Mouse (Mus musculus): ENCODE measurements at regions not wholly inside any gene's neighbourhood (a gene's known extent, or its start where the extent isn't known, plus 50 kb on each side); places are given as distances from the start of the nearest gene placed in this dataset.

DNA sequence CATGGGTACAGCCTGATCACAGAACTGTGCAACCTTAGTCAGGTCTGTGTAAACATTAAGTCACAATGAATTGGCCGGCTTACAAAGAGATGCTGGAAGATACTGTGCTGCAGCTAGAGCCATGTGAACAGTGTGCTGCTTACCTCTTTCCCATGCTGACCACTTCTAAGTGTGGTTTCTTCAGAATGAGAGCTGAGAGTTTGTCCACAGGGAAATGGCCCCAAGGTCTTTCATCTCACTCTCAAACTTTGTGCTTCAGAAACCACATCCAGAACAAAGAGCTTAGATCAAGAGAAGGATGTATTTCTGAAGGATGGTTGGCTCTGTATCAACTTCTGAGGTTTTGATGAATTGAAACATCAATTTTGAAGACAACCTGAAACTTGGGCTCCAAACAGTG is 165.7 kb downstream of the Lrrc3b start:
- peak; percentile 29 for DNase-seq (ENCODE audit: low read depth, low spot score)

DNA sequence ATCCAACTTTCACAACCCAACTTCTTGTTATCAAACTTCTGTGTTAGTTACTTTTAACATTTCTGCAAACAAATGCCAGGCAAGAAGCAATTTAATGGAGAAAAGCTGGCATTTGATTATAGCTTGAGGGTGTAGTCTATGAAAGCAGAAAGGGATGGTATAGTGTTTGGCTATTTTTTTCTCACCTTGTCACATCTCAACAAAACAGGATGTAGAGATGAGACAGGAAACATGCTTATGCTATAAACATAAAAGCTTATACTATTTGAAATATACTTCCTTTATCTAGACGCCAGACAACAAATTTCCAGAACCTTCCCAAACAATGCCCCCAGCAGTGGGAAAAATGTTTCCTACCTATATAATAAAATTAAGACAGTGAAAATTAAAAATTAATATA is 166.4 kb downstream of the Lrrc3b start:
- peak; percentile 21 for DNase-seq (ENCODE audit: low read depth, low spot score)

GRCm38 (mm10) chr14:15266287-15266686 is 172.5 kb downstream of the Lrrc3b start:
- DNase-seq (ENCODE audit: low read depth, low spot score), result peak; percentile 74

GRCm38 (mm10) chr14:15262996-15263395 is 175.8 kb downstream of the Lrrc3b start:
- DNase-seq (ENCODE audit: low read depth, low spot score), result no peak

- no peak for DNase-seq (ENCODE audit: low read depth, low spot score)
Measured at GRCm38 (mm10) chr14:15255729-15256128, 183.1 kb downstream of the Lrrc3b start.

GRCm38 (mm10) chr14:15205626-15206025 is 233.2 kb downstream of the Lrrc3b start:
- DNase-seq (ENCODE audit: low read depth, low spot score), result no peak

- DNase-seq (ENCODE audit: low read depth, low spot score), result no peak
Measured at GRCm38 (mm10) chr14:15204284-15204683, 234.5 kb downstream of the Lrrc3b start.
